Mouse (Mus musculus) kidney, adult 2 months (tissue): ENCODE data around the gene Man2c1.

Experiments used
- CTCF ChIP-seq: fragments of 200-500 bp; conservative IDR thresholded peaks from 2 replicates; pipeline ENCODE4 v1.5.1; 2011; ENCODE audit warnings: low read depth, mild to moderate bottlenecking, control low read depth, low read length, moderate library complexity, mixed read lengths; ENCODE audit not compliant: insufficient read depth, insufficient read length
- POLR2A ChIP-seq: fragments of 200-500 bp; IDR thresholded peaks from one replicate; pipeline ENCODE4 v1.6.1; 2011; ENCODE audit warnings: low read depth, low read length, control low read depth

- TF ChIP-seq CTCF (no peak), POLR2A (no peak)
Measured at GRCm38 (mm10) chr9:57163137-57163536, 32.6 kb downstream of the Man2c1 start.
